Mouse (Mus musculus): ENCODE results near the gene Cd52.
A peak's percentile ranks its signal among the peaks of the same experiment; 100 is the strongest.

DNA sequence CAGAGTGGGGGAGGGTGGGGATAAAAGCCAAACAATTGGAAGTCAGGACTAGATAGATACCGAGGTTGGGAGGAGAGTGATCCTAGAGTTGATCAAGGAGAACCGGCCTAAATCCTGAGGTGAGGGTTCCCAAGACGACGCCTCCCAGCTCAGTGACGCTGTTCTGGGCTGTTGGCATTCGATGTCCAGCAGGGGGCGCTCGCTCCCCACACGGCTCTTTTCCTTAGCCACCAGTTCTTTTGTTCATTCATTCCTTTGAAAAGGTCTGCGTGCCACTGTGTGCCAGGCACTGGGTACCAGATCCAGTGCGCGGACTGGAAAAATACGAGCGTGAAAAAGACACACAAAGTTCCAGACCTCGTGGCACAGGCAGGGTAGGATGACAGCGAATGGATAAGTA is 58.9 kb downstream of the Cd52 start:
- TF ChIP-seq CTCF (IDR thresholded peaks at IDR 0.05; ENCODE audit: insufficient read depth, low read depth, low read length) = peak; percentile 93
- no peak for TF ChIP-seq POLR2A (IDR thresholded peaks at IDR 0.05; ENCODE audit: insufficient read depth, low read depth, low read length)
